Mouse (Mus musculus) monocyte, adult 59 days (primary cell): ENCODE measurements around the gene Fam98c. TPM values are rescaled to one million over a fixed set of nuclear protein-coding genes. Genes with fewer than 3 reads are reported as not detected.

Source experiments
- total RNA-seq, 2 experiments: library from RNA; stranded (reverse); gene quantifications; one replicate each; pipeline ENCODE4 v1.2.4; 2023

Gene Fam98c
- 10 to 100 TPM; 39.8 to 46.9 TPM for total RNA-seq

DNA sequence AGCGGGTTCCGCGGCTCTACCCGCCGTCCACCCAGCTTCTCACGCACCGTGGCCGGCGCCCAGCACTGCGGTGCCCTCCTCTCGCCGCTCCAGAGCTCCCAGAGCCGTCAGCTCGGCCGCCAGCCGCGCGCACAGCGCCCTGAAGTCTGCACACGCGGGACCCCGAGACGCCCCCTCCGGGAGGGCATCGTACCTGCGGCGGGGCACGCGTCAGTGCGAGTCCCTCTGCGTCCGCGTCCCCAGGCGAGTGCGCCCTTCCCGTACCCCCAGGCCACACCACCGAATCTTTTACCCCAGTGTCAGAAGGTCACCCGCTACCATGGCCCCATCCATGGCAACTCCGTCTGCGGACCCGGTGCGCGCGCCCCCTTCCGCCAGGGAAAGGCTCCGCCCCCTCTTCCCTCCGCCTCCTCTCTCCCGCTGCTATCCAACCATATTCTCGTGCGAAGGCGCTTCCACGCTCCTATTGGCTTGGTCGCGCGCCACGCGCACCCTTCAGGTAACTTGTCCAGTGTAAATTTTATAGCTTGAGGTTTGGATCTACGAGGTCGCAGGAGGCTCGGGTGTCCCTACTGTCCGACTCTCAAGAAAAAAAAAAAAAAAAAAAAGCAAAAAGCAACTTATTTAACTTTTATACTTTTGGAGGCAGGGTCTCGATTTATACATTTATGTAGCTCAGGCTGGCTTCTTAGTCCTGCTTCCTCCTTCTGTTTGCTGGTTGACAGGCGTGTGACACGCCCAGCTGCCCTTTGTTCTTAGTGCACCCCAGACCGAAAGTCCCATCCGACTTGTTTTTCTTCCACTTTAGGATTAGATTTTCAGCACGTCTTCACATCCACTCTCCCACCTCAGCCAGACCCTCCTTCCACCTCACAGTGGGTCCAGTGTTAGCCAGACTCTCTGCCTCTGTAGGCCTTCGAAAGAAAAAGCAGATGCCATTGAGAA, at the start of gene Fam98c:
Gene Fam98c, minus strand, starts transcription at position 397 of the 945 bp plus-strand sequence.

DNA sequence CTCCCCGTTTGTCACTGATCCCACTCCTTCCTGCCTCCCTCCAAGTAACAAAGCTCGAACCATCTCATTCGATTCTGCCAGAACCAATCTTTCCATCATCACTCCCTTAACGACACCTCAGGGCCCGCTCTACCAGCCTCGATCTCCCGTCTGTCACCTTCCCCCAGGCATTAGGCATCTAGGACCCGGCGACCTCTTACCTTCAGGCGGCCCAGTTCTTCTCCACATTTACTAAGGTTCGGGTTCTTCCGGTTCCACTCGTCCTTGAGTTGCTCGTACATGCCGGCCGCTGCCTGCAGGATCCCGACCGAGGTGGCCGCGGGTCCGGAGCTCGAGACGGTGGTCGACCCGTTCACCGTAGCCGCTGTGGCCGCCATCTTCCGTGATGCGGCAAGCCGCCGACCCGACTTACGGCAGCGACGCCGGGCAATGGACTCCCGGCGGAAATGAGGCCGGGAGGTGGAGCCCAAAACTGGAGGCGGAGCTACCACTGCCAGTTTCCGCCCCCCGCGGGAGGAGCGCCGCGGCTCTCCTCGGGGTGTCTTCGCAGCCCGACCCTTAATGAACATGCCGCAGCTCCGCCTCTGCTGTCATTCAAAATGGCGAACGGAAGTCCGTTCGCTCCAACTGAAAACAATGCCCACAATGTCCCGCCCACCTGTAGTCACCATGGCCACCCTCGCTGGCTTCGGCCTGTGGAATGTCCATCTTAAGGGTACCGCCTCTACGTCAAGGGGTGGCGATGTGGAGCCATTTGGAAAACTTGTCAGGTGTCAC, 24.2 kb upstream of the Fam98c start, which contains the start of gene Psmd8:
Gene Psmd8, minus strand, starts transcription at position 625 of the 777 bp plus-strand sequence.

GRCm38 (mm10) chr7:29170066-29170754, 14.2 kb upstream of the Fam98c start, which contains the start of the genes Ggn and Spred3:
Gene Ggn, plus strand, starts transcription at chr7:29170210.
Gene Spred3, minus strand, starts transcription at chr7:29170411.

DNA sequence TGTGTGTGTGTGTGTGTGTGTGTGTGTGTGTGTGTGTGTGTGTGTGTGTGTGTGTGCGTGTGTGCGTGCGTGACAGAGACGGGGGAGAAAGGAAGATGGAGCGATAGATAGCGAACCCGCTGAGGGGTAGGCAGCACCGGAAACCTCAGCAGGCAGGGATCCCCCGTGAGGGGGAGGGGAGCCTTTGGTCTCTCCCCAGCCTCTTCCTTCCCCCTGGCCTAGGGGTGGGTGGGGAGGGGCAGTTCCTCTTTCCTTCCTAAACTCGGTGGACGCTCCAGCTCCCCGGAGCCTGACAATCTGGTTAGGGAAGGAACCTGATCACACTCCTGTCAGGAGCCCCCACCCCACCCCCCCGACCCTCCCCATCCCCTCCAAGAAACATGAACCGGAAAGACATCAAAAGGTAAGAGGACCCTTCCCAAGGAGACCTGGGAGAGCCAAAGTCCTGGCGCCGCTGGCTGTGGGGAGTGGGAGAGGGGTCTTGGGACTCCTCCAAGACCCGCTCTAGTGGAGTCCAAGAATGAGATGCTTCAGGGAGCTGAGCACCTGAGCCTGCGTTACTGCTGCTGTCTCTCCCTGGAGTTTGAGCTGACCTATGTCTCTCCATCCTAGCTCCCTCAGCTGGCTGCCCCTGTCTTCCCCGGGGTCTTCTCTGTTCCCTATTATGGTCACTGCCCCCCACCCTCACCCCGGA, 21.2 kb downstream of the Fam98c start, which contains the start of gene Rasgrp4:
Gene Rasgrp4, plus strand, starts transcription at position 159 of the 694 bp plus-strand sequence.

DNA sequence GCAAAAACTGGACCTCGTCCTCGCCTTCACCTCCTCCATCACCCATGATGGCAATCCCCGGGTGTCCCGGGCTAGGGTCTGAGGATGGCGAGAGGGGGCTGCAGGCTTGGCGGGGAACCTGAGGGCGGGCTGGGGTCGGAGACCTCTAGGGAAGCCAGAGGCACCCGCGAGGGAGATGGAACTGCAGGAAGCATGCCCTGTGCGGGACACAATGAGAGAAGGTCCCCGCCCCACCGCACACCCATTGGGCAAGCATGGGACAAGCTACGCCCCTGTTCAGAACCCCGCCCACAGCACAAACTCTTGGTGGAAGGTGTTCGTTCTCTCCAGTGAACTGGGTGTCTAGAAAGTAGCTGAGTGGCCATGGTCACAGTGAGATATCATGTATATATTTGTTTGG, 31.1 kb downstream of the Fam98c start, which contains the start of gene Ryr1:
Gene Ryr1, minus strand, starts transcription at position 210 of the 400 bp plus-strand sequence.

Other genes with a start within 250 kb of the Fam98c start
- gene Actn4, start 193.9 kb downstream of the Fam98c start, total RNA-seq, result 100 to 1,000 TPM; 108 to 133 TPM
- gene Eif3k, start 174.4 kb downstream of the Fam98c start, total RNA-seq, result 100 to 1,000 TPM; 279 to 296 TPM
- gene Map4k1, start 174.2 kb downstream of the Fam98c start, total RNA-seq, result 10 to 100 TPM; 78.6 to 81.8 TPM
- gene Ryr1, start 31.1 kb downstream of the Fam98c start, total RNA-seq, result under 1 TPM; 0.47 to 0.79 TPM
- gene Rasgrp4, start 21.4 kb downstream of the Fam98c start, total RNA-seq, result 100 to 1,000 TPM; 193 to 206 TPM
- gene Ggn, start 14.0 kb upstream of the Fam98c start, total RNA-seq, result 1 to 10 TPM in 1 of 2 experiments, under 1 TPM in 1; 0.50 to 1.2 TPM
- gene Spred3, start 14.2 kb upstream of the Fam98c start, total RNA-seq, result 1 to 10 TPM; 2.9 to 3.6 TPM
- gene Psmd8, start 24.5 kb upstream of the Fam98c start, total RNA-seq, result 100 to 1,000 TPM; 279 to 291 TPM
- gene Catsperg1, start 57.8 kb upstream of the Fam98c start, total RNA-seq, result 1 to 10 TPM; 4.6 to 5.2 TPM
- gene Kcnk6, start 76.3 kb upstream of the Fam98c start, total RNA-seq, result 10 to 100 TPM; 20.8 to 22.4 TPM
- gene Yif1b, start 82.1 kb upstream of the Fam98c start, total RNA-seq, result 10 to 100 TPM; 23.0 to 28.2 TPM
- under 1 TPM in 1 of 2 experiments, not detected in 1; 0.45 TPM for gene 2200002D01Rik, start 92.2 kb upstream of the Fam98c start, total RNA-seq
- 1 to 10 TPM; 2.2 to 4.7 TPM for gene Spint2, start 125.7 kb upstream of the Fam98c start, total RNA-seq
- not detected for gene Ppp1r14a, start 133.1 kb upstream of the Fam98c start, total RNA-seq
- not detected for gene Dpf1, start 147.7 kb upstream of the Fam98c start, total RNA-seq